ENCODE assay signal across 8 mouse cellular contexts in the genomic region with DNA sequence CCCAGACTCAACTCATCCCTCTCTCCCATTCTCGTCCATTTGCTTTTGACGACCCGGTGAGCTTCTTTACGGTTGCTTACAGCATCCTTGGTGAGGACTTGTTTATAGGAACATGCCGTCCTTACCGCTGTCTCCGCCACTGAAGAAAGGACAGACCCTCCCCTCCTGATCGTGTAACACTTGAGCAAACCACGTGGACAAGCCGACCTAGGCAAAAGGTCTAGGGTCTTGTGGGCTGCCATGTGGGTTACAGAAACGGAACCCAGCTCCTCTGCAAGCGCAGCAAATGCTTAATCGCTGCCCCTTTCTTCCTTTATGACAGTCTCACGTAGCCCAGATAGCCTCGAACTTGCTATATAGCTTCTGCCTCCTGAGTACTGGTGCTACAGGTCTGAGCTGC. TPM values are rescaled to one million over a fixed set of nuclear protein-coding genes. Genes with fewer than 3 reads are reported as not detected.
A peak's percentile ranks its signal among the peaks of the same experiment; 100 is the strongest.
DNase-seq lines count a peak whose midpoint lies in the region; ATAC-seq and TF ChIP-seq lines count a peak whose summit lies in the region.

No protein-coding gene starts in this region.

- no peak for TF ChIP-seq POLR2A in kidney, adult 2 months (IDR thresholded peaks at IDR 0.05; ENCODE audit: low read depth, low read length)
- no peak for TF ChIP-seq POLR2A in cerebellum, adult 2 months (IDR thresholded peaks at IDR 0.05; ENCODE audit: borderline replicate concordance, insufficient read depth, low read length)

- no peaks in the 10 kb centered on the region for H3K9me3 ChIP-seq in kidney, embryonic 14.5 days (ENCODE audit: control insufficient read depth, low read length)
- H3K9me3 ChIP-seq in embryonic facial prominence, embryonic 12.5 days = no peaks in the 10 kb centered on the region
- no peaks in the 10 kb centered on the region for H3K9me3 ChIP-seq in midbrain, embryonic 16.5 days (replicated peaks; ENCODE audit: control insufficient read depth, low read length, poor library complexity, severe bottlenecking)

- H3K27me3 ChIP-seq in kidney, embryonic 14.5 days (ENCODE audit: control insufficient read depth, insufficient read depth, low read length) = no peaks in the 10 kb centered on the region
- H3K27me3 ChIP-seq in kidney, adult 2 months (replicated peaks; ENCODE audit: control insufficient read depth, insufficient read depth, low read length) = no peaks in the 10 kb centered on the region
- no peaks in the 10 kb centered on the region for H3K27me3 ChIP-seq in embryonic facial prominence, embryonic 12.5 days
- H3K27me3 ChIP-seq in midbrain, embryonic 16.5 days (ENCODE audit: control insufficient read depth, insufficient read depth, low read depth, low read length) = no peaks in the 10 kb centered on the region
- no peaks in the 10 kb centered on the region for H3K27me3 ChIP-seq in cerebellum, adult 2 months (ENCODE audit: control insufficient read depth, insufficient read depth, low read length)

- no peak for TF ChIP-seq CTCF in kidney, adult 2 months (conservative IDR thresholded peaks at IDR 0.05; ENCODE audit: insufficient read depth, insufficient read length, low read depth, low read length)
- no peak for TF ChIP-seq CTCF in cerebellum, adult 2 months (IDR thresholded peaks at IDR 0.05; ENCODE audit: borderline replicate concordance, insufficient read depth, low read depth, low read length)

- no peak overlapping the region for H3K9ac ChIP-seq in kidney, embryonic 14.5 days (ENCODE audit: low read depth, low read length)
- H3K9ac ChIP-seq in embryonic facial prominence, embryonic 12.5 days = no peak overlapping the region
- H3K9ac ChIP-seq in midbrain, embryonic 16.5 days (ENCODE audit: low read depth, low read length) = no peak overlapping the region

- H3K4me2 ChIP-seq in kidney, embryonic 14.5 days (replicated peaks; ENCODE audit: low read depth, low read length) = peak overlapping the region; percentile 33
- peak overlapping the region; percentile 43 for H3K4me2 ChIP-seq in embryonic facial prominence, embryonic 12.5 days (replicated peaks)
- H3K4me2 ChIP-seq in midbrain, embryonic 16.5 days (ENCODE audit: low read length) = peak overlapping the region; percentile 54

- H3K27ac ChIP-seq in kidney, embryonic 14.5 days (ENCODE audit: low read depth, low read length) = no peak overlapping the region
- H3K27ac ChIP-seq in kidney, adult 2 months (ENCODE audit: insufficient read depth, low read depth, low read length) = no peak overlapping the region
- H3K27ac ChIP-seq in embryonic facial prominence, embryonic 12.5 days = no peak overlapping the region
- no peak overlapping the region for H3K27ac ChIP-seq in midbrain, embryonic 16.5 days (ENCODE audit: low read length)
- H3K27ac ChIP-seq in cerebellum, adult 2 months (ENCODE audit: insufficient read depth, low read length) = no peak overlapping the region

- intact Hi-C loops in left cerebral cortex, postnatal 36 days (cut with DNase I) = no loop called here

- WGBS in kidney, embryonic 14.5 days = 50% methylated on average over 15 of the region's 15 CpGs
- 62% methylated on average over 15 of the region's 15 CpGs for WGBS in kidney, adult 2 months
- WGBS in embryonic facial prominence, embryonic 12.5 days = 44% methylated on average over 15 of the region's 15 CpGs
- 42% methylated on average over 15 of the region's 15 CpGs for WGBS in midbrain, embryonic 16.5 days
- WGBS in cerebellum, adult 2 months = 49% methylated on average over 15 of the region's 15 CpGs

- H3K36me3 ChIP-seq in kidney, embryonic 14.5 days (ENCODE audit: control insufficient read depth, insufficient read depth, low read length) = no peaks in the 10 kb centered on the region
- no peaks in the 10 kb centered on the region for H3K36me3 ChIP-seq in kidney, adult 2 months (ENCODE audit: control insufficient read depth, insufficient read depth, low read length)
- no peaks in the 10 kb centered on the region for H3K36me3 ChIP-seq in embryonic facial prominence, embryonic 12.5 days
- no peaks in the 10 kb centered on the region for H3K36me3 ChIP-seq in midbrain, embryonic 16.5 days (ENCODE audit: control insufficient read depth, insufficient read depth, low read length)

- no peak for ATAC-seq in kidney, embryonic 14.5 days (ENCODE audit: low FRiP score, low TSS enrichment)
- ATAC-seq in embryonic facial prominence, embryonic 12.5 days (ENCODE audit: insufficient number of reproducible peaks, insufficient read depth, low FRiP score, low TSS enrichment) = no peak
- no peak for ATAC-seq in midbrain, embryonic 16.5 days
- ATAC-seq in cerebellum, adult (ENCODE audit: insufficient number of reproducible peaks, low FRiP score, low TSS enrichment) = no peak

- DNase-seq in kidney, adult 2 months = no peak
- DNase-seq in induced T-regulatory cell, adult 2 months (ENCODE audit: low read depth) = peak; percentile 62
- DNase-seq in cerebellum, adult 2 months = no peak
- DNase-seq in left cerebral cortex, postnatal 36 days (ENCODE audit: low spot score in 2 of 2) = no peak

- H3K4me1 ChIP-seq in kidney, embryonic 14.5 days (ENCODE audit: control insufficient read depth, insufficient read depth, low read length) = no peaks in the 10 kb centered on the region
- no peaks in the 10 kb centered on the region for H3K4me1 ChIP-seq in kidney, adult 2 months (ENCODE audit: control insufficient read depth, insufficient read depth, low read length)
- no peaks in the 10 kb centered on the region for H3K4me1 ChIP-seq in embryonic facial prominence, embryonic 12.5 days
- no peaks in the 10 kb centered on the region for H3K4me1 ChIP-seq in midbrain, embryonic 16.5 days (ENCODE audit: control insufficient read depth, insufficient read depth, low read length)
- H3K4me1 ChIP-seq in cerebellum, adult 2 months (ENCODE audit: control insufficient read depth, insufficient read depth, low read length) = no peaks in the 10 kb centered on the region

- peak overlapping the region; percentile 9; the same call in 1 of the 2 replicates for H3K4me3 ChIP-seq in kidney, embryonic 14.5 days (ENCODE audit: low read length)
- no peak overlapping the region for H3K4me3 ChIP-seq in kidney, adult 2 months (ENCODE audit: insufficient read depth, low read depth, low read length)
- H3K4me3 ChIP-seq in embryonic facial prominence, embryonic 12.5 days = peak overlapping the region; percentile 22; the same call in 1 of the 2 replicates
- peak overlapping the region; percentile 25 for H3K4me3 ChIP-seq in midbrain, embryonic 16.5 days (ENCODE audit: low read depth, low read length)
- H3K4me3 ChIP-seq in cerebellum, adult 2 months (replicated peaks; ENCODE audit: insufficient read depth, low read depth, low read length) = no peak overlapping the region

RNA-seq across cellular contexts. Expression of gene Stk24, which starts 25.7 kb away (rescaled TPM):
- 24.2 and 51.5 TPM in 2 replicates for polyA plus RNA-seq in kidney, embryonic 14.5 days (2014; fragmentation: Nextera tagmentation; extraction: Ambion mirVana)
- polyA plus RNA-seq in kidney, adult 2 months (2012; rRNA removed) = 27.1 and 30.3 TPM in 2 replicates
- 48.1 and 51.7 TPM in 2 replicates for polyA plus RNA-seq in embryonic facial prominence, embryonic 12.5 days (2016; fragmentation: Nextera tagmentation; extraction: Ambion mirVana)
- polyA plus RNA-seq in midbrain, embryonic 16.5 days (2015; fragmentation: Nextera tagmentation; extraction: Ambion mirVana) = 14.5 and 16.1 TPM in 2 replicates
- polyA plus RNA-seq in cerebellum, adult 2 months (2012; rRNA removed) = 31.1 and 37.2 TPM in 2 replicates
- total RNA-seq in left cerebral cortex, postnatal 36 days (2021) = 10 to 100 TPM; 59.9 to 60.6 TPM

Comparison
In these comparisons a context has a peak if more than half of its experiments do, and no peak if none do; other contexts are left out.
1. H3K4me3 ChIP-seq: peak in kidney, embryonic 14.5 days (single experiment), embryonic facial prominence, embryonic 12.5 days (single experiment) and midbrain, embryonic 16.5 days (single experiment); none in kidney, adult 2 months (single experiment) and cerebellum, adult 2 months (single experiment).
2. Peak in every context shown above with its lines, with median percentiles within 50 percentile points of each other: H3K4me2 ChIP-seq.